Mouse (Mus musculus) telencephalon, adult 2 months (tissue): Measurements from ENCODE around the gene Mttp.

Experiments used
- DNase-seq: peaks from one replicate; pipeline ENCODE4 v3.0.0-alpha.2; 2011; ENCODE audit warnings: low read depth, low spot score

Gene Mttp

DNA sequence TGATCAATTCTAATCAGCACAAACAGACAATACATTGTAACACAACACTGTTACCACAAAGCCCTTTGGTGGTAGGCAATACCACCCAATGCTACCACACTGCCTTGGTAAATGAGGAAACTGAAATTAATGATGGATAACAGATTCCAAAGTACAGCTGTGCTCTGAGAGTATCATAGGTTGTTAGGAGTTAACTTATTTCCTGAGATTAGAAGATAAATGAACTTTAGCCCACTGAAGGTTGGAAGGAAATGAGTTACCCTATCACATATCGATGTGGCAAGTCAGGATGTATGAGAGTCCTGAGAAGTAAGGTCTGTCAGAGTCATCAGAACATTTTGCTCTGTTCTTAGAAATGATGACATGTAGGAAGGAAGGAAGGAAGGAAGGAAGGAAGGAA, 10.2 kb downstream of the Mttp start:
- DNase-seq = no peak

DNA sequence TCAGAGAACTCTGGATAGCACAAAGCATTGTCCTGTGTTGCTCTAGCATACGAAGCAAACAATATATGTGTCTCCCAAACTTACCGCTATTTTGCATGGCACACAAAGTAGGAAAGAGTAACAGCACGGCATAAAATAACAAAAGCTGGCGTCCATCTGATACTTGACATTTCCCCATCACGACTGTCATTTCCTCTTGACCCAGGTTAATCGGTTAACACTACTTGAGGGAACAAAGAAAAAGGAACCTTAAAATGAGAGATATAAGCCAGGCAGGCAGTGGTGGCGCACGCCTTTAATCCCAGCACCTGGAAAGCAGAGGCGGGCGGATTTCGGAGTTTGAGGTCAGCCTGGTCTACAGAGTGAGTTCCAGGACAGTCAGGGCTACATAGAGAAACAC, 10.9 kb downstream of the Mttp start:
- no peak for DNase-seq

DNA sequence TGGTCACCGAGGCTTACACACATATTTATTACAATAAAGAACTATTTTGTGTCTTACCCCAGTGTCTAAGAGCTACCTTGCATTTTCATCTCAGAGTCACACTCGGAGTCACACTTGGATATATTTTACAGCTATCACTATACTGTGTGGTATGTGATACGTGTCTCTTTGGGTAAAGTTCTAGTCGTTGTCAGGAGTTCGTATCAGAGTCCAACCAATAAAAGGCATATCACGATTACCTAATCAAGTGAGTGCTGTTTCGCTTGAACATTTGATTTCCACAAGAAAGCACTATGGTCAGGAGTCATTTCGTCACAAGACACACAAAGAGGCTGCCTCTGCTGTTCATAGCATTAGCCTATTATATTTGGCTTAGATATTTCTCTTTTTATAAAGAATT, 11.3 kb downstream of the Mttp start:
- no peak for DNase-seq

- no peak for DNase-seq
These were observed 13.6 kb downstream of the Mttp start for GRCm38 (mm10) chr3:138131168-138131567.

GRCm38 (mm10) chr3:138130692-138131091, 14.1 kb downstream of the Mttp start:
- no peak for DNase-seq

DNA sequence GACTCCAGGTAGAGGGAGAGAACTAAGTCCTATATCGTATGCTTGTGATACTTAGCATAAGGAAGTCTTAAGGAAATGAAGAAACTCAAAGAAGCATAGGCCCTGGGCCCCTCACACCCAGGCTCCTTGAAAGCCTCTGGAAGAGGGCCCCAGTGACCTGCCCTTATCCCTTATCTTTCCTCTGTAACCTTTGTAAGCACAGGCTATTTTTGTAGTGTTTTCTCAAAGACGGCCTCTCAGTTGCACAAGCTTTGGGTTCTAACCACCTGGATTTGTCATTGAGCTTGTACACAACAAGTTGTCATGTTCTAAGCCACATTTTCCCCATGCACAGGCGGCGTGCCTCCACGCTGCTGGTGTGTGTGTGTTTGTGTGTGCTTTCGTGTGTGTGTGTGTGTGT, 15.7 kb downstream of the Mttp start:
- DNase-seq = no peak

DNA sequence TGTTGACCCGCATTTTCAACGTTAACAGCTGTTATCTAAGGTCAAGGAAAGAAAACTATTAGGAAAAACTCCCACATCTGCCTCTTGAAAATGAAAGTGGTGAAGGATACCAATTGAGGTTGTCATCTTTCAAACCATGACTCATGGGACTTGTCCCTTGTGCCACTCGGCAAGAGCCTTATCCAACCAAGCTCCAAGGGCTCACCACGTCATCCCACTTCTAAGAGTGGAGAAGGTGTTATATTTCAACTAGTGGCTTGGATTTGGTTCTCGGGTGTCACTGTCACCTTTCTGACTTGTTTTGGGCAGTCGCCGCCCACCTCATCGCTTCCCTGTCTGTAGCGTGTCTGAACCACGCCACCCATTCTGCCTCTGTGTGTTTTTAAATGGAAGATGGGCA, 20.9 kb downstream of the Mttp start:
- DNase-seq = no peak

- no peak for DNase-seq
These were observed 23.3 kb downstream of the Mttp start for GRCm38 (mm10) chr3:138121461-138121860.

DNA sequence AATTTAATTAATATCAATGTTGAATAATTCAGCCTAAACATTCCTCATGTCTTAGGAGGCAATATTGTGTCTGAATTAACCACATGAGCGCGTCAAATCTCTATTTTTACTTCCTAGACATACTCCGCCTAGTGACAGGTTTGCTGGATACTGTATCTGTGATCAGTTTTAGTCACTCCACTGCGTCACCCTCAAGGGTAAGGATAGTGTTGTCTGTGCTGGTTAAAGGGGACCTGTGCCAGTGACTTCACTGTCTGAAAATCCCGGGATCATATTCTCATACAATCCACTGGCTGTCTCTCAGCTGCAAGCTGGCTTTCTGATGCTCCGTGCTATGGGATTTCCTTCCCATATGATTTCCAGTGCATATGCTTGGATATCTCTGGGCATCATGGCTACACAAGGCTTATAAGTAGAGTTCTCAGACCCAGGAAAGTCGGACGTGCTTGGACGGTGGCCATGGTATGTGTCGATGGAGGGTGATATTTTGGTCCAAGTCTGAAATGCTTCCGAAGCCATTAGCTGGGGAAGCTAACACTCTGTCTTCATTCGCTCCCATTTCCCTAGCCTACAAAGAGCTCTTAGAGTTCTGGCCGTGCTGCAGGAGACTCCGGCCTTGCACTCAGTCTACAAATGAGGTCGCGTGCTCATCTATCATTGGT, 25.2 kb downstream of the Mttp start:
- no peak for DNase-seq

GRCm38 (mm10) chr3:138118831-138119230, 25.9 kb downstream of the Mttp start:
- no peak for DNase-seq

DNA sequence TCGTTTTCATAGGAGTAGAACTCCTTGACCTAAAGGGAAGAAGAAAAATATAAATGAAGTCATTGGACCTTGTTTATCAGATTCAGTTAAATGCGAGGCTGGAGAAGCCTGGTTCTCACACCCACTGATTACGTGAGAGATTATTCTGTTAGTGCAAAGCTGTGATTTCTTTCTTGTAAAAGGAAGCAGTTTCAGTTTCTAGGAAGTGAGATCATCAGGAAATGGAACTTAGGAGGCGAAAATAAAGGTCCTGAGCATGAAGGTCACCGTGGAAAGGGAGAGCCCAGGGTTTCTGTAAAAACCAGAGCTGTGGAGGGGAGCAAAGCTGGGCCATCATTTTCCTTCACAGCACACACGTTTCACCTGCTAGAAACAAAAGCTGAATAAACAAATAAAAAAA, 26.4 kb downstream of the Mttp start:
- DNase-seq = no peak

DNA sequence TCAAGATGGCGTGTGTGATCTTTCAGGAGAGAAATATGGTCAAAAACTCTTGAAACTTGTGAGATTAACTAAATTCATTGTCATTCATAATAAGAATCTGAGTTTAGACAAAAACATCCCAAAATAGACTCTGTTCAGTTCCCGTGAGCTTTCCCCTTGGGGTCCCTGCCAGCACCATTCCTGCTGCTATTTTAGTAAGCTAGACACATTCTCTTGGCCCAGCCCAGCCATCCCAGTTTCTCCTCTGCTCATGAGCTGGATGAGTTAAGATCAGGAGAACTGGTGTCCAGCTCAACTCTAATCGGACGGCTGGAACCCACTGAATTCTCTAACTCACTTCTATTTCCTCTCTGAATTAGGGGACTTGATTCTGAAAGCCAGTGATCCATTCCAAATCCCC, 27.9 kb downstream of the Mttp start:
- no peak for DNase-seq

DNA sequence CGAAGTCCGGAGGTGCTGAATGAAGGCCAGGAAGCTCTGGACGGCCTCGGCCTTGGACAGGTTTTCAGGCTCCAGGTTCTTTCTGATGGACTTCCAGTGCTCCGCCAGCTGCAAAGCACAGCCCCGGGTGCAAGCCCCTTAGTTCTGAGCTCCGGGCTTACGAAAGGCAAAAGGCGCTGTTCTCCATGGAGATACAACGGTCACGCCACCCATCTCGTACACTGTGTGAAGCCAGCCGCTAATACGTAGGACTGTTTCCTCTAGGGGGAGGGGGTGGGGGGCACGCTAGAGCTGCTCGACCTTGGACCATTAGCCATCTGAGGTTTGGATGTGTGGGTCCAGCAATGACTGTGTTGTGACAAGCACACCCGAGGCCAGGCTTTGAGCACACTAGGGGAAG, 30.7 kb downstream of the Mttp start:
- DNase-seq = no peak

GRCm38 (mm10) chr3:138110910-138111782, 33.6 kb downstream of the Mttp start:
- no peak for DNase-seq

DNA sequence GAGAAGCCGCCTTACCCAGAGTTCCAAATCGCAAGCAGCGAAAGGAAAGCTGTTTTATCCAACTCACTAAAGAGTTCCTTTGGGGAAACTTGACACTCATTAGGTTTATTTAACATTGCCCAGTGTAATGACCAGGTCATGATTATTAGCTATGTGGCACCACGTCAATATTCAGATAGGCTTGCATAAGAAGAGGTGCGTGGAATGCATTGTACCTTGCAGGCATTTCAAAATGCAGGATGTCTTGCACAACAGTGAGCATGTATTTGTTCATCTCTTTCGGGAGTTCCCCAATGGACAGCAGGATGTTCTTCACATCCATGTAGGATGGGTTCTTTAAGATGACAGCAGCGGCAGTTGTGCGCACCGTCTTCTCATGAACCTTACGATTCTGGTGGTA, 37.9 kb downstream of the Mttp start:
- no peak for DNase-seq

DNA sequence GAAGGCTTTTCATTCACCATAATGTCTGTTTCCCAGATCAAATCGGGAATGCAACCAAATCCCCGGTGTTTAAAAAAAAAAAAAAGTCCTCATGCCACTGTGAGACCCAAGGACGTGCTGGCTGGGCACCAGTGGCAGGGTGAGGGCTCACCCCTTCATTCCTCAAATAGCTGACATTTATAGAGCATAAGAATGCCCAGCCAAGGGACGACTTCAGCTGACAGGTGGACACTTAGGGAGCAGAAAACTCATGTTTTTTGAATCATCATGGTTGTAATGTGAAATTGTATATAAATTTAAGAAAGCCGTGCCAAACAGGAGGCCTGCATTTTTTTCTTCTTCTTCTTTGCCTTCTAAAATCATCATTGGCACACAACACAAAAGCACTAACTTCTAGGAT, 39.7 kb downstream of the Mttp start:
- no peak for DNase-seq

- DNase-seq = no peak
These were observed 41.1 kb downstream of the Mttp start for GRCm38 (mm10) chr3:138103690-138104089.

DNA sequence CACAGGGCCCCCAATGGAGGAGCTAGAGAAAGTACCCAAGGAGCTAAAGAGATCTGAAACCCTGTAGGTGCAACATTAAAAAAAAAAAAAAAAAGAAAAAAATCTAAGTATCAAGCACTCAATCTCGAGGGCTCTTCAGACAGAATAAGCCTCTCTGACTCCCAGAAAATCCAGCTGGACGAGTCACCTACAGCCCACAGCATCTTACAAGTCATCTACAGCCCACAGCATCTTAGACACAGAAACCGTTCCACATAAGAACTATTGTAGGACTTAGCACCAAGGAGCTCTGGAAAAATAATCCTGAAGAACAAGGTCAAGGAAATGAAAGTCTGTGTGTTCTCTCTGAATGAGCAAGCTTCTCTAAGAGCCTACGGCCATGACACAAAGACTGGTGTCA, 42.8 kb downstream of the Mttp start:
- DNase-seq = no peak

DNA sequence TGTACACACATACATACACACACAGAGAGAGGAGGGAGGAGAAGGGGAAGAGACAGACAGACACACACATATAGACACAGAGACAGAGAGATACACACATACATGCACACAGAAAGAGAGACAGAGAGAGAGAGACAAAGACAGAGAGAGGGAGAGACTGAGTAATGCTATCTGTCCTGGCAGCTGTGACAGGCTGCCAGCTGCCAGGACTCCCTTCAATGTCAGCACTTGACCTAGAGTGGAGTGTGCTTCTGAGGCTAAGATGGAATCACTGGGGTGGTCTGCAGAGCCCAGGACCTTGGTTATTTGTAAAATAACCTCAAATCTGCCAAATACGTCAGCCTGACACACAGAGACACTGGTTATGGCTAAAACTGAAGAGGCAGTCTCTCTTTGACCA, 47.0 kb downstream of the Mttp start:
- no peak for DNase-seq

GRCm38 (mm10) chr3:138096263-138097028, 48.3 kb downstream of the Mttp start:
- no peak for DNase-seq

GRCm38 (mm10) chr3:138095718-138096117, 49.0 kb downstream of the Mttp start:
- DNase-seq = no peak

- peak; percentile 57 for DNase-seq
These were observed 49.5 kb downstream of the Mttp start for GRCm38 (mm10) chr3:138095301-138095700.

DNA sequence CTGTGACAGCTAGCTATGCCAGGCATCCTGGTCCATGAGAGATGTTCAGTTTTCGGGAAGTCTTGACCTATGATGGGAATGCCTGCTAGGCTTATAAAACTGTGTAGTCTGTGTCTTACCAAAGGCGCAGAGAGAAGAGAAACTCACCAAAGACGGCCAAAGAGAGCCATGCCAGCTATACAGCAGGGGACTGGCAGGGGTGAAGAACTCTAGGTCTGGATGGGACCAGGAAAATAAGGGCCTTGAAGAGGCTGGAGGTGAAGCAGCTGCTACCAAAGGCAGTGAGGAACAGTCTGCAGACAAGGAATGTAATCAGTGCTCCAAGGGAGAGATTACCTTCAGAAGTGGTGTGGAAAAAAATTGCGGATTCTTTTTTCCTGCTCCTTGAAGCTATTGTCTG, 60.9 kb downstream of the Mttp start:
- DNase-seq = no peak
